Mouse (Mus musculus) heart, postnatal 36 days (tissue): Measurements from ENCODE around the gene Fbn1. TPM values are rescaled to one million over a fixed set of nuclear protein-coding genes. Genes with fewer than 3 reads are reported as not detected.

Source experiments
- DNase-seq, 2 experiments: peaks; one replicate each; pipeline ENCODE4 v3.0.0; 2021 to 2022
- intact Hi-C: fragments of 180-260 bp; cut with DNase I; formaldehyde crosslinking; loops from one replicate; pipeline ENCODE4 v1.15.1; 2025
- total RNA-seq, 2 experiments: library from RNA; stranded (reverse); gene quantifications; 2 replicates each; pipeline ENCODE4 v1.2.3; 2021

The Fbn1 gene
- total RNA-seq, 2 experiments from 2014 or later = 58.3 to 66.6 TPM

DNA sequence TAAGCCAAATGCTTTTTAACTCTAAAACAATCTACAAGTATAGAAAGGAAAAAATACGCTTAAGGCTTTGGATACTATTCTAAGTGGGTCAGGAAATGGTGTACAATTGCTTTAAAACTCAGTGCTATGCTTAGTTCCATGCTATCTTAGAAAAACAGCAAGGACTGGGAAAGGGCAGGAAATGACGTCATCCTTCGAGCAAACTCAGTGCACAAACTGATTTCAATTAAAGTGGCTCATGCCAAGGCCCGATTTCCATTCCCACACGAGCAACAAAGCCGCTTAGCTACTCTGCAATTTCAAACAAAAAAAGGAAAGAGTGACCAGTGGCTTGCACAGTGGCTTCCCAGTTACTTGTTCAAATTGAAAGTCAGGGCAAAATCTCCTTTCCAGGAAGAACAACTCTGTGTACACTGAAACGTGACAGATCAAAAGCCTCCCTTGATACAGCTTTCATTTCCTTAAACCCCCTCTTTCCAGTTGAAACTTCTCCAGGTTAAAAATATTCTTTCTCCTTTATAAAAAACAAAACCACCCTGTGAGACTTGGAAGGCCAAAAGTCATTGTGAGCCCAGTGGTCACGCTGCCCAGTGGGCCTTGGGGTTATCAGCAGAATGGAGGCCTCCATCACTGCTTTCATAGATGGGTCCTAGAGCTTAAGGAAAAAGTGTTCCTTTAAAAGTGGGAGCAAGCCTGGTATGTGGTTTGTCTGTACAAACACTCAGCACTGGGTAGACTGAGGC is 37.1 kb downstream of the Fbn1 start:
- intact Hi-C loops = loop anchor here (2.0 kb wide), 1 partner anchor 34 kb away; the partner anchor contains the start of gene Gm9913
- DNase-seq = peak; percentile 65 to 68

DNA sequence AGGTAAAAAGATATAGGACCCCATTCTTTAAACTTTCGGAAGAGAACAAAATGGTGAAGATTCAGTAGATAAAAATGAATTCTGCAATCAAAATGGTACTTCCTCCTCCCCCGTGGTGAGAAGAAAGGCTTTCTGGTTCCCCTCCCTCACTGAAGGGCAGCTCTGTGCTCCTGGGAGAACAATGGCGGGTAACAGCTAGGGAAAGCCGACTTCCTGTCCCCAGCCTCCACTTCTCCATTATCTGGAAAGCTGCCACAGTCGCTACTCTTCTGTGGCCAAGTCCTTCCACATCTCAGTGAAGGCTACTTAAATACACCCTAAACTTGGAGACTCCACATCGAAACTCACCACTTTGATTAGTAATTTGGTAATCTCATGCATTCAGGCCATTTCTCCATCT is 43.8 kb downstream of the Fbn1 start:
- intact Hi-C loops = no loop called here
- no peak for DNase-seq

DNA sequence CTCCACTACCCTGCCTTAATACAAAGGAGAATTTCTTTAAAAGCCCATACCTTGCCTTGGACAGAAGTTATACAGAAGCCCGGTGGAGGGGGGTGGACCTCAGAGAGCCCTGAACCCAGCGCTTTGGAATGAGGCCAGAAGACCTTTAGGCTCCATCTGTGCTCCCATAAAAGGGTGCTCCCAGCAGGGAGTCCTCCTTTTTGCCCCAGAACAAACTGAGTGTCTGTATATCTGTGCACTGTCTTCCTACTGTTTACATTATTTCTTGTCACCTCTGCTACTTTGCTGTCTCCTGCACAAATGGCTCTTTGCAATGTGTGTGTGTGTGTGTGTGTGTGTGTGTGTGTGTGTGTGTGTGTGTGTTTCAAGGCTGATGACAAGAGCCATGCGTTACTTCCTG is 48.7 kb downstream of the Fbn1 start:
- intact Hi-C loops = no loop called here
- no peak for DNase-seq

DNA sequence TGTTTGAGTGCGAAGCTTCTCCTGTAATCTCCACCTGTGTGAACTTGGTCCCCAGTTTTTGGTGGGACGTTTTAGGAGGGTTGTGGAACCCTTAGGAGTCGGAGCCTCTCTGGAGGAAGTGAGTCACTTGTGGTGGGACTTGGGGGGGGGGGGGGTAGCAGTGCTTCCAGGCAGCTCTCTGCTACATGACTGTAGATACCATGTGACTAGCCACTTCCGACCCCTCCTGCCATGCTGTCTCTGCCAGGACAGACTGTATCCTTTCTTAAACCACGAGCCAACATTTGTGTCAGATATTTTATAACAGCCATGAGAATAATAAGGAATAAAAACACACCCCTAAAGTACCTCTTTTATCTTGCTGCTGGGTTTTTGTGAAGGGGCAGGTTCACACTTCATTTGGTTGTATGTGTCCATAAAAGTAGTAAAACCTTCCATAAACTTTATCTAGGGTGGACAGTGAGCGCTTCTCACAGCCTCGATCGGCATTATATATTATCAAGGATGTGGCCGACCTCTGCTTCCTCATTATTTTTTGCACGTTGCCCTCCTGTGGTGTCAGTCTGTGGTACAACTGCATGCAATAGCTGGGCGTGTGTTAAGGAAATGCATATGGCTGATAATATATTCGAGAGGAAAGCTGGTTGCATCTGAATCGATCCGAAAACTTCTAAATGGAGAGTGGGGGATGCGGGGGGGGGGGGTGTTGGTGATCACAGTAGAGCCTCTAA is 51.6 kb downstream of the Fbn1 start:
- intact Hi-C loops = no loop called here

DNA sequence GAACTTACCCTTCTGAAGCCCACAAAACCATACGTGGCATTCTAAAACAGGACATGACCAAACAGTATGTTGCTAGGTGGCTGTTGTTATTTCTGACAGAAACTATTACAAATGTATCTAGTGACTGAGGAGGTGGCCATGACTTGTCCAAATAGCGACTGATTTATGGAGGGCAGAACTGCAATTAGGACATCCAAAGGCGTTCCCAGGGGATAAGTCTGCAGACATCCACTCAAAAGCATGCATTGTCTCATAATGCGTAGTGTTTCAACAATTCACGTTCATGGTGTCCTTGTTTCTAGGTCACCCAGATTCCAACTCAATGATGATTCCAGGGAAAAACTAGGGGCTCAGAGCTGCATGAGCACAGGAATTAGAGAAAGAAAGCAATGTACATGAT is 53.0 kb downstream of the Fbn1 start:
- intact Hi-C loops = loop anchor here (5.0 kb wide), 1 partner anchor 38 kb away; no protein-coding TSS in a partner anchor
- no peak for DNase-seq

More for the DNA sequence above, 51.6 kb downstream of the Fbn1 start:
- DNase-seq = no peak

DNA sequence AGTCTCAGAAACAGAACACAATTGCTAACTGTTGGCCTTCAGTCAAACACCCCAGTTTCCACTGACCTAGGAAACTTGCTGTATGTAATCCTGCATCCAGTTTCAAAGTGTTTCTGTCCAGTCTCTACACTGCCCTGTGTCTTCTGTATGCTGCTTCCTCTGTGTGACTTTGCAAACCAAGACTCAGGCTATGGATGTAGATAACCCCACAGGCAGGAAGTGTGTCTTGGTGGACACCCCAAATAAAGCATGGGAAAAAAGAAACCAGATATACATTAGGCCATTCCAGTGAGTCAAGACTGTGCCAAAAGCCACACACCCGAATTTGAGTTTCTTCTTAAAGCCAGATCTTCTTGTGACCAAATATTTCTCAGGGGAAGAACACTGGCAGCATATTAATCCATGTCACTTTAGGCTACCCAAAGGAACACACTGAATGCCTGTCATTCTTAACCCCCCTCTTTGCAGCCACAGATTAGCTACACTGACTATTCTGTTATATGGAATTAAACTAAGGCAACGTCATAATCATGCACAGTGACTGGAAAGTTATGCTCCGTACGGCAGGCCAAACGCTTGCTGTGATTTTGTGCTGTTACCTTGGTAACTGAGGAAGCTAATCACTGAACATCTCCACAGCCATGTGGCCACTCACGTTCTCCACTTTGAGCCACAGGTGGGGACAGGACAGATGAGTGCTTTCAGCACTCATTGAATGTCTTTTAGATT is 55.3 kb downstream of the Fbn1 start:
- intact Hi-C loops = loop anchor here (5.0 kb wide), 1 partner anchor 40 kb away; no protein-coding TSS in a partner anchor
- DNase-seq = no peak

DNA sequence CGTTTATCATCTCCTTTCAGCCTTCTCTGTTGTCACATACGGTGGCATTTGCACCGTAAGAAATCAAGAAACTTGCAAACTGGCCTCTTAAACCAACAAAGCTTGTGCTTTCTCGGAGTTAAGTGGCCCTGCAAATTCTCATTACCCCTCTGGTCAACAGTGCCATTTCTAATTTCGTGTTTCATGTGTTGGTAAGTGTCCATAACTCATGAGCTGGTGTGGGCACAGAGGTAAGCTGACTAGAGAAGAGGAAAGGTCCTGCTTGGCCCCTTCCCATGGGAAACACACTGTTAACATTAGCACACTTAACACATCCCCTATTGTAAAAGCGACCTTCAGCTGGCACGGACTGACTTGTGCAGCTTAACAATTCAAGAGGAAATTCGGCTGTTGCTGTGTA is 58.4 kb downstream of the Fbn1 start:
- intact Hi-C loops = no loop called here
- no peak for DNase-seq

DNA sequence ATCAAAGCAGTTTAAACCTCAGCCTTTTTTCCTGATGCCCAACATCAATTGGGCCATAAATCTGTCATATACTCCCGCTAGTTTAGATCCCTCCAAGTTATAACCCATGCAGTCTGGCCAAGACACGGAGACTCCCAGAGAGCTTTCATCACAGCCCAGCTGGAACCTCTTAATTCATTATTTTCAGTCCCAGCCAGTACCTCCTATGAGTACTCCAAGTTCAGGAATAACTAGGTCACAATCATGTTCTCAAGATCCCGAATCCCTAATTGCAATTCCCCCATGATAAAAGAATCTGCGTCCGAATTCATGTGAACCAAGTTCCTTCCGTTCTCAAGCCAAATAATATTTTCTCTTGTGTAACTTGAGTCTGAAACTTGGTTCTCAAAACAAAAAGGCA is 58.9 kb downstream of the Fbn1 start:
- intact Hi-C loops = no loop called here
- no peak for DNase-seq

DNA sequence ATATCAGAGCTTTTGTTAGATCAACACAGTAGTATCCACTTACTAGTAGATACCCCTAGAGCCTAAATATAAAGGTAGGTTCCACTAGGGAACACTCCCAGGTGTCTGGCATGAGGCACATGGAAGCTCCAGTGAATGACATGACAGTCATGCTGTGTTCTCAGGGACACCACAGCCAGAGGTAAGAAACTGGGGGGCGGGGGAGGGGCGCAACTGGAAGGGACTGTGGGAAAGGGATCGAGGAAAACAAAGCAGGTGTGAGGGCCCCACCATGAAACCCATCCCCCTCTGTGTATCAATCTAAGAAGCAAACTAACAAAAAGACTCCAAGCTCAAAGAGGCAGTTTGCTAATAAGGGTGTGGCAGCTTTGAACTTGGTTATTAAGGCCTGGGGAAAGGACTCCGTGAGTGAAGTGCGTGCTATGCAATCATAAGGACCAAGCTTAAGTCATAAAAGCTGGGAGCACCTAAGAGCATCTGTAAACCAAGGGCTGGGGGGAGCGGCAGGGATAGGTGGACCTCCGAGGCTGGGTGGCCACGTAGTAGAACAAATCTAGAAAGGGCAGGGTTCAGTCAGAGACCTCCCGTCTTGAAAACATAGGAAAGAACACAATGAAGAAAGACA is 60.4 kb downstream of the Fbn1 start:
- intact Hi-C loops = no loop called here
- DNase-seq = no peak

DNA sequence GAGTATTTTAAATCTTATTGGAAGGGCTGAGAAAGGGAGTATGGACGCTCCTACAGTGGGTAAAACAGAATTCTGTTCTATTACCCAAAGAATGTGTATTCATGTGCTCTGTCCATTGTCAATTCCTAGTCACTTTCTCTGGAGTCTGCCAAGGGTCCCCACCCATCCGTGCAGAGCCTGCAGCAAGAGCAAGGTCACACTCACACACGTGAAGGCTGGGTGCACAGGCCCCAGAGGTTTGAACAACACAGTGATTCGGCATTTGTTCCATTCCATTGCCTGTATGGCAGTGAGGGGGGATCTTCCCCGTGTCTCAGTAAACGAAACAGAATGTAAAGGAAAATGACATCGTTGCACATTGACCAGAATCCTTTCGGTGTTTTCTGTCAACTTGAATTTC is 69.4 kb downstream of the Fbn1 start:
- intact Hi-C loops = no loop called here
- no peak for DNase-seq

DNA sequence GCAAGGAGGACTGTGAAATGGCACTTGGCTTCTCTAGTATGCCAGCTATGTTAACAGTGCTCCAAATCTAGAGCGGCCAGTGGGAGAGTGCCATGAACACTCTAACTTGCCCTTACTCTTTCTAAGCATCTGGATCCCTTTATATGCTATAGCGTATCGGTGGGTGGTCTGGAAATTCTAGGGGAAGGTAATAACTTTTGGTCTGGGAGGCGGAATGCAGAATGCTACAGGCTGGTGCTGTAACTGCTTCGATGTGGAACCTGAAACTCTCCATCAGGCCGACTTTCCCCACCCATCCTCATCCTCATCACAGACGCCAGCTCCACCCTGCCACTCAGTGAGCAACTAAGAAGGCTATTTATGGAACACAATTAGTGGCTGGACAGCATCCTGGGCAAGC is 71.6 kb downstream of the Fbn1 start:
- DNase-seq = no peak
- intact Hi-C loops = no loop called here

DNA sequence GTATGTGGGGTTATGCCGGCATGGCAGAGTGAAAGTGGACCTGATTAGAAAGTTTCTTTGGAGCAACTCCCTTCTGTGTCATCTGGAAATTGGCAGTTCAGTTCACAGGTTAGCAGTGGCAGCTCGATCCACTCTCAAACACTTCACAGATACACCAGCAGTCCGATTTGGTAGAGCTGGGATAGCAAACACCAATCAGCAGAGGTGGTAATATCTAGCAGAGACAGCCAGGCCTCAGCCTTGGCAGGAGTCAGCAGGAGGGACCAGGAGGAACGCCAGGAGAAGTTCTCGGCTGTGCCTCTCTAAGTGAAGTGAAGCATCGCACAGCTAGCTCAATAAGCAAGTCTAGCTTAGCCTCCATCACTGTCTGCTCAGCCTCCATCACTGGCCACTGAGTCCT is 74.3 kb downstream of the Fbn1 start:
- intact Hi-C loops = no loop called here
- no peak for DNase-seq

DNA sequence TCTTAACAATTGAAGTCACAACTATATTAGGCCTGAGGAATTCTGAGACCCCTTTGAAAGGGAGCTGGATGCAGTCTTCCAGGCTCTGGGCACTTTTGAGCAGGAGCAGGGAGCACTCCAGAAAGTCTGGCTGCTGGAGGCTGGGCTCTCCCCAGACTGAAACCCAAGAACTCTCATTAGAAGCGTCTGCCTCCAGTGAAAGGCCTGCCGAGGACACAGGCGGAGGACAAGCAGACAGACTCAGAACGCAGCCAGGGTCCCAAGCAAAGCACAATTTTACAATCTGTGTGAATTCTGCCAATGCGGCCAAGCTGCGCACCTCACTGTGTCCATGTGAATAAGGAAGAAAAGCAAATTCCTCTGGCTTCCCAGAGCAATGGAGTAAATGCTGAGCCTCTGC is 76.3 kb downstream of the Fbn1 start:
- intact Hi-C loops = no loop called here
- DNase-seq = no peak

DNA sequence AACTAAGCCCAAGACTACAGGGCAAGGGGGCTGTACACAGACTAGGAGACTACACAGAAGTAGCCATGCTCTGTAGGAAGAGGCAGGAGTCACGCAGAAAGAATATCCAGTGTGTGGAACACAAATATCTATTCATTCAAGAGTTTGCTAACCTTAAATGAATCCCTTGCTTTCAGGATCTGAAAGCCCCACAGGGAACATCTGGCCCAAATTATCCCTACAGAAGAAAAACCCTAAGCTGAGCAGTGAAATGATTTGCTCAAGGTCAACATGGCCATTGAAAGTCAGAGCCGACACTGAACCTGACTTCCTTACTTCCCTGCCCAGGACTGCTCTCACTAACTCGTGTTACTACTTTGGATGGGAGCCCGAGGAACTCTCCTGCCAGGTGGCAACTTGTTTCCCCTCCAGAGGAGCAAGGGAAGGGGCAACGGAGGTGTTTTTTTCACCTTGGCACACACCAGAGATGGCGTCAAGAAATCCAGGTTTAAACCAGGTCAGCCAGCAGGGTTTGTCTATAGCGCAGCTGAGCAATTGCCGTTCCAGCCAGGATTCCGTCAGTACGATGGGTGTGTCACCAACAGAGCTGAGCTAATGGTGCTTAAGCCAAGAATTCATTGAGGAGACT is 78.9 kb downstream of the Fbn1 start:
- peak; percentile 42 to 59 for DNase-seq
- intact Hi-C loops = no loop called here

DNA sequence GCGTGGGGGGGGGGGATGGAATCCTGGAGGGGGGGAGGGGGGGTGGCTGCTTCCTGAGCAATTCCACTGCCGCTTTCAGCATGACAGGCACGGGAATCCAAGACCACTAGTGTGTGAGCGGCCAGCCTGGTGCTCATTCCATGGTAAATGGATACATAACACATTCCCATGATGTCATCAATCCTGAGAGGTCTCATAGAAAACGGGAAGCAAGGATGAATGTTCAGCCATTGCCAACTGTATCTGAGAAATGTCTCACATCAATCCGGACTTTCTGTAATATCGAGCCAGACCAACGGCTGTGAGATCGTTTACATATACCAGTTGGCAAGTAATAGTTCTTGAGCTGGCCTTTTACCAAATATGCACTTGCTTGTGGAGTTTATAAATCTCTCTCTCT is 87.2 kb downstream of the Fbn1 start:
- DNase-seq = no peak
- intact Hi-C loops = no loop called here

DNA sequence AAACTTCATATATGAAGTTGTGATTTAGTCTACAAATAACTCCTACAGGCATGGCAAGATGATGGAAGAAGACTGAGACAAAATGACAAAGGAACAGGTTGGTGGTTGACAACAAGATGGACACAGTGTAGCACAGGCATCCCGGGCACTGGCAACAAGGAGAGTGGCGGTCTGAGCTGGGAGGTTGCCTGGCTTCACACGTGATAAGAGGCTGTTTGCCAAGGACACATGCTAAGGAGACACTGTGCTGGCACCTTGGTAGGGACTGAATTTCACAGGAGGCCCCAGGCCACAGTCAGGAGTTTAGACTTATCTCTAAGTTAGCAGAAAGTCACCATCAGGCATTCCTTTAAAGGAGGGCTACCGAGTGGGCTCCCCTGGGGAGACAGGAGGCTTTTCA is 88.1 kb downstream of the Fbn1 start:
- peak; percentile 33 for DNase-seq

DNA sequence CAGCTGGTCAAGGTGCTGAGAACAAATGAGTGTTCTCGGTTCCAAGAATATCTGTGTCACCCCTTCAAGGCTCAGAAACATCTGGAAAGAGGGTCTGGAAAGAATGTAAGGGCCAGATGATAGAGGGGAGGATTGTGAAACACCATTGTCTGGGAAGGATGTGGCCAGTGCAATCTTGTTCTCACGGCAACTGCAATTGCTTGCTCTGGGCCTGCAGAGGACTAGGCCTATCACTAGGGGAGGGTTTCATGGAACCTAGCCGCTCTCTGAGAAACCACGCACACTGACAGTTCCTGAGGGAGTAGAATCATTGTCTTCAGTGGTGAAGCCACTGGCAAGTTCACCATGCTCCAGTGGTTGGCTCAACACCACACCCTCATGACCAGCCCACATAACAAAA is 89.2 kb downstream of the Fbn1 start:
- no peak for DNase-seq
- intact Hi-C loops = no loop called here

More for the DNA sequence above, 88.1 kb downstream of the Fbn1 start:
- intact Hi-C loops = no loop called here

DNA sequence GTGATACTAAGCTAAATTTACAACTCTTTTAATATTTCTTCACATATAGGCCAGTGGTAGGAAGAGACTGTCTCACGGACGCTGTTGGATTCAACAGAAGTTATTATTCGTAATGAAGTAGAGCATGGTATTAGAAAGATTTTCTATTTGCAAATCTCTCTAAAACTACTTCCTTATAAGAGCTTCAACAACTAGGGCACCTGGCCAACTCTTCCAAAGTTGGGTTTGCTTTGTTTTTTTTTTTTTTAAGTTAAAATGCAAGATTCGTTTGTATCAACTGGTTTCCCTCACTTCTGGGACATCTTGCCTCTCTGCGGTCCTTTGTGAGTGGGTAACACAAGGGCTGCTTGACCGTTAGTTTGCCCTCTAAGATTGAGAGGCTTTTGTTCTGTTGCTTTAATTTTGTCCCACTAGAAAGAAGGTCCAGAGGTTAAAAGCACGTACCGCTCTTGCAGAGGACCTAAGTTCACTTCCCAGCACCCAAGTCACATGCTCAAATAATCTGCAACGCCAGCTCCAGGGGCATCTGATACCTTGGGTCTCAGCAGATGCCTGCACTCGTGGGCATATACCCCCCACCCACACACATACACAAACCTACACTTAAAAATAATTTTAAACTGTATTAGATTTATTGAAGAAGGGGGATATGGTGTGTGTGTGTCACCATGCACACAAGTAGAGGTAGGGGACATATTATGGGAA is 91.1 kb downstream of the Fbn1 start:
- intact Hi-C loops = no loop called here
- no peak for DNase-seq

DNA sequence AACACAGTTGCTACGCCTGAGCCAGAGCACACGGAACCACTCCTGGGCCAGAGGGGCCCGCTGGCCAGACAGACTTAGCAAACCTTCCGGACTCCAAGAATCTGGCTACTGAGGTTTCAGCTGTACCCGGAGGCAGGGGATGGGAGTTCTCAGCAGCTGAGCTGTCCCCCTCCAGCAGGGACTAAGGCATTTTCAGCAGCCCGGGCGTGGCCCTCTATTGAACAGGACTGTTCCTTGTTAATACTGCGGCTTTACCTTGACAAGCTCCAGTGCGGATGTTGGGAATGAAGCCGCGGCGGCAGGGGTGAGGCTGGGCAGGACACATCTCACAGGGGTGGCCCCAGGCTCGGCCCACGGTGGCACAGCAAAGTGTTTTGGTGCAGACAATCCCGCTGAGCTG is 95.4 kb downstream of the Fbn1 start:
- peak; percentile 26 to 49 for DNase-seq
- intact Hi-C loops = no loop called here

DNA sequence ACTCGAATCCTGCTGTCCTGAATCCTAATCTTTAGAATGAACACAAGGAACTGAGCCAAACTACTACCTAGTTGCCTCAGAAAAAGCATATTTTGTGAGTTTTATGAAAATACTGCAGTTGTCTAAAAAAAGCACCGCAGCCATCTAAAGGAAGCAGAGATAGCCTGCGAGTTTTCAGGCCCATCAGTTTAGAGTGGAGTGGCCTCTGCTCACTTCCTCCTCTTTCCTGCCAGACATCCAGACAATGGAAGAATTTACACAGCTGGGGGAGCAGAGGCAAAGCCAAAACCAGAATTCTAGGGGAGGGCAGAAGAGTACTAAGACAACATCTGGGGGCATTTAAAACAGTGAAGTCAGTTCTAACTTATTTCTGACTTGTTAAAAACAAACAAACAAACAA is 96.0 kb downstream of the Fbn1 start:
- DNase-seq = peak; percentile 31 to 35
- intact Hi-C loops = no loop called here
